Mouse (Mus musculus): ENCODE data around the gene Cfl1.
A peak's percentile ranks its signal among the peaks of the same experiment; 100 is the strongest.
"Not testable (repeated sequence)": the region's sequence is repeated elsewhere in the genome, so short reads cannot be mapped to it uniquely, and the experiment has no call there.

Cfl1 gene

GRCm38 (mm10) chr19:5490898-5491708 is 848 bp downstream of the Cfl1 start:
- Histone ChIP-seq H3K27me3 (ENCODE audit: control insufficient read depth, insufficient read depth, low read length, poor library complexity, severe bottlenecking) (no peaks in the 10 kb centered on the region), H3K36me3 (ENCODE audit: control insufficient read depth, insufficient read depth, low read length, poor library complexity, severe bottlenecking) (peaks cover 14% of the 10 kb centered on the region)
- peak; percentile 91 for DNase-seq (ENCODE audit: low read depth, low spot score)

DNA sequence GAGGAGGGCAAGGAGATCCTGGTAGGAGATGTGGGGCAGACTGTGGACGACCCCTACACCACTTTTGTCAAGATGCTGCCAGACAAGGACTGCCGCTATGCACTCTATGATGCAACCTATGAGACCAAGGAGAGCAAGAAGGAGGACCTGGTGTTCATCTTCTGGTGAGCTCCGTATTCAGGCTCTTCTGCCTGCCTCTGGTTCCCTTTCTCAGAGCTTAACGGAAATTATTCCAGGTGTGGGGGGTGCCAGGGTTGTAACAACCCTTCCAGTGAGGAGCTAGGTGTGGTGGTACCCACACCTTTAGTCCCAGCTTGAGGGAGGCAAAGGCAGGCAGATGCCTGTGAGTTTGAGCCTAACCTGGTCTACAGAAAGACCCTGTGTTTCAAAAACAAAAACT is 2.4 kb downstream of the Cfl1 start:
- Histone ChIP-seq H3K36me3 (ENCODE audit: control insufficient read depth, insufficient read depth, low read length, poor library complexity, severe bottlenecking) (peaks cover 19% of the 10 kb centered on the region), H3K27me3 (ENCODE audit: control insufficient read depth, insufficient read depth, low read length, poor library complexity, severe bottlenecking) (no peaks in the 10 kb centered on the region)
- no peak for DNase-seq (ENCODE audit: low read depth, low spot score)

GRCm38 (mm10) chr19:5493301-5493721 is 3.1 kb downstream of the Cfl1 start:
- DNase-seq (ENCODE audit: low read depth, low spot score), result peak; percentile 65

DNA sequence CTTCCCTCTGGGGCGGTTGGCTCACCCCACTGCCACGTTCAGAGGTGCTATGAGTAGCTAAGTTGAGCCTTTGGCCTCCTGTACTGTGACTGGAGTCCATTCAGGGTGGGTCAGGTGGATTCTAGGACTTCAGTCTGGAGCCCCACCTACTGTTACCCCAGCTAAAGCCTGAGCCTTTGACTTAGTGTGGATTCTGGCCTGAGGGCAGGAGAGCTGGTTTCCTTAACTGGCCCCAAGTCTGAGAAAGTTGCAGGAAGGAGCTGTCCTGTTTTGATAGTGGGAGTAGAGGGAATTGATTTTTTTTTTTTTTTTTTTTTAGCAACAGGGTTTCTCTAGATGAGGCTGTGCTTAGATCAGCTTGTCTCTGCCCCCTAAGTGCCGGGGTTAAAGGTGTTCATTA is 4.1 kb downstream of the Cfl1 start:
- Histone ChIP-seq H3K36me3 (ENCODE audit: control insufficient read depth, insufficient read depth, low read length, poor library complexity, severe bottlenecking) (peaks cover 20% of the 10 kb centered on the region), H3K27me3 (ENCODE audit: control insufficient read depth, insufficient read depth, low read length, poor library complexity, severe bottlenecking) (no peaks in the 10 kb centered on the region)
- DNase-seq (ENCODE audit: low read depth, low spot score), result no peak

More at GRCm38 (mm10) chr19:5493301-5493721, 3.1 kb downstream of the Cfl1 start:
- H3K27me3 ChIP-seq (ENCODE audit: control insufficient read depth, insufficient read depth, low read length, poor library complexity, severe bottlenecking), result not testable (repeated sequence)
- H3K36me3 ChIP-seq (ENCODE audit: control insufficient read depth, insufficient read depth, low read length, poor library complexity, severe bottlenecking), result peaks cover 20% of the 10 kb centered on the region

DNA sequence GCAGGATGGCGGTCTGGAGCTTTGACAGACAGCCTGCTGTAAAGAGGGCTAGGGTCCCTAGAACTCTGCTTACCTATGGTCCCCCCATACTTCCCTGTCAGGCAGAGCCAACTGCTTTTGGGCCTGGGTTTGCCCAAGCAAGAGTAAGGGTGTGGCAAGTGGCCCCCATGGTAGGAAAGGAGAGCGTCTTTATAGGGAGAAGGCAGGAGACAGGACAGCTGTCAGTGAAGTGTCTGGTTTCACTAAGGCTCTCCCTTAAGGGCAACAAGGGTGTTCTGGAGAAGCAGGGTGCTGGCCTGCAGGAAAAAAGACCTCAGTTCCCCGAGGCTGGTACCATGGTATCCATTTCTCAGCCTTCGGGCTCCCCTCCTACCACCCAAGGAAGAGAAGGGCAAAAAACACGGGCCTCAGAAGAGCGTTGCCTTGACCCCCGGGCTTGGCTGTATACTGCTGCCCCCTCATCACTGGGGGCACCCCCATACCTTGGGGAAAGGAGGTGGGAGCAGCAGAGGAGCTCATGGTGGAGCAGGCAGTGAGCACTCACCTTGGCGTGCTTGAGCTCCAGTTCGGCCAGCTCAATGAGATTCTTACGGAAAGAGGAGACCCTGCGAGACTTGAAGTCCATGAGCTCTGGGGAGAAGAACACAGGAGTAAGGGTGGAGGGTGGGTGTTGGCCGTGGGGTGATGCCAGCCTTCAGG is 5.2 kb downstream of the Cfl1 start:
- DNase-seq (ENCODE audit: low read depth, low spot score), result no peak
- H3K27me3 ChIP-seq (ENCODE audit: control insufficient read depth, insufficient read depth, low read length, poor library complexity, severe bottlenecking), result no peaks in the 10 kb centered on the region
- peaks cover 20% of the 10 kb centered on the region for H3K36me3 ChIP-seq (ENCODE audit: control insufficient read depth, insufficient read depth, low read length, poor library complexity, severe bottlenecking)

GRCm38 (mm10) chr19:5496052-5496370 is 5.8 kb downstream of the Cfl1 start:
- no peak for DNase-seq (ENCODE audit: low read depth, low spot score)
- peaks cover 20% of the 10 kb centered on the region for H3K36me3 ChIP-seq (ENCODE audit: control insufficient read depth, insufficient read depth, low read length, poor library complexity, severe bottlenecking)
- H3K27me3 ChIP-seq (ENCODE audit: control insufficient read depth, insufficient read depth, low read length, poor library complexity, severe bottlenecking), result no peaks in the 10 kb centered on the region

DNA sequence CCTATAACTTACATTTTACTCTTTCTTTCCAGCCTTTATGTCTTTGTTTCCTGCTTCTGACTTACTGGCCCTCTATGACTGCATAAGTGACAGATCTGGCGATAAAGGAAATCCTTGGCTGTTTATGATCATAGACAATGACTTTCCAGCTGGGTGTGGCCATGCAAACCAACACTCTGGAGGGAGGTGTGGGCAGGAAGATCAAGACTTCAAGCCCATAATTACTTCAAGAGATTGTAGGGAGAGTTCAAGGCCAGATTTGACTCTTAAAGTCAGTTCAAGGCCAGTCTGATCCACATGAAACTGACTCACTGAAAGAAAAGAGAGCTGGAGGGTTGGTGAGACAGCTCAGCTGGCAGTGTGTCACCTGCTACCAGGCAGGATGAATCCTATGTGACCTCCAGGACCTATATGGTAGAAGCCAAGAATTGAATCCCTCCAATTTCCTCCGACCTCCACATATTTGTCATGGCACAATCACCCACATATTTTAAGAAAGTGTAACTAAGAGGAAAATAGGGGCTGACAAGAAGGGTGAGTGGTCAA is 10.1 kb downstream of the Cfl1 start:
- H3K36me3 ChIP-seq (ENCODE audit: control insufficient read depth, insufficient read depth, low read length, poor library complexity, severe bottlenecking), result peaks cover 6% of the 10 kb centered on the region
- DNase-seq (ENCODE audit: low read depth, low spot score), result no peak
- no peaks in the 10 kb centered on the region for H3K27me3 ChIP-seq (ENCODE audit: control insufficient read depth, insufficient read depth, low read length, poor library complexity, severe bottlenecking)

- Histone ChIP-seq H3K36me3 (ENCODE audit: control insufficient read depth, insufficient read depth, low read length, poor library complexity, severe bottlenecking) (no peaks in the 10 kb centered on the region; the same call in 1 of the 2 replicates), H3K27me3 (ENCODE audit: control insufficient read depth, insufficient read depth, low read length, poor library complexity, severe bottlenecking) (no peaks in the 10 kb centered on the region)
- DNase-seq (ENCODE audit: low read depth, low spot score), result no peak
These were observed 13.4 kb downstream of the Cfl1 start, which contains the start of gene 1700020D05Rik for GRCm38 (mm10) chr19:5503687-5504086. Gene 1700020D05Rik (minus strand): TSS chr19:5503787.

DNA sequence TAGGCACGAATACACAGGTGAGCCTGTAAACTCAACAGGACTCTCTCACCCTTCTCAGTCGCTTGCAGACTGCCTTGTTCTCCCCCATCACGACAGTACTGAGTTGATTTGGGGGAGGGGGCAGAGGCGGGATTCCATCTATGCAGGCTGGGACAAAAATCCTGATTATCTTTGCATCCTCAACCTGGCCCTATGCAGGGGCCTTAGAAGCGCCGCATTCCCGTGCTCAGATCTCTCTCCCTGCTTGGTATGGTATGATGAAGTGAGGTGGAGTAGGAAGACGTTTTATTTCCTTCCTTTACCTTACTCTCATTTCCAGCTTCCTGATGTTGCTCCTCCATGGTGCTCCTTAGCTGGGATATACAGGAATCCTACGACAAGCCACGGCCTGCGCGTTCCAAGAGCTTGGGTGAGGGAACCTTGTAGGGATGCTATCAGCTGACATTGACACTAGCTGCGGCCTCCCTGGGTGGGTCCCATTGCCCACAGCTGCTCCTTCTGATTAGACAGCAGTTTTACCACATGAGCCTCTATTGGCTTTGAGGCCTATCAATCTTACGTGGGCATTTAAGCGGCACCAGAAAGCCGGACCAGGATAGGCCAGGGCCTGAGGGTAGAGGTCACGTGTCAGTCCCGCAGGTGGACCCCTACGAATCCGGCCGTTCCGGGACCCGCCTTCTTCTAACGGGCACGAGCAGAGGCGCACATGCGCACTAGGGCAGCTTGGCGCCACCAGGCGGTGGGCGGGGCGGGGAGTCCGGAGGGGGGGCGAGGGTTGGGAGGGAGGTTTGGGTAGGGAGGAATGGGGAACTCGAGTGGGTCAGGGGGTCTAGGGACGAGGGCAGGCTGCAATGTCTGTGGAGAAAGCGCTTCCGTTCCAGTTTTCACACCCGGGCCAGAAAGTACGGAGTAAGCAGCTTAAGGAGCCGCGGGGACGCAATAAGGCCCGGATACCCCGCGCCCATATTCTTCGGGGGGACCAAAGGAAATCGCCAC is 20.1 kb downstream of the Cfl1 start, which contains the start of gene Snx32:
TSS of gene Snx32 (minus strand) at position 508 of the 996 bp plus-strand sequence.
- Histone ChIP-seq H3K36me3 (ENCODE audit: control insufficient read depth, insufficient read depth, low read length, poor library complexity, severe bottlenecking) (no peaks in the 10 kb centered on the region), H3K27me3 (ENCODE audit: control insufficient read depth, insufficient read depth, low read length, poor library complexity, severe bottlenecking) (no peaks in the 10 kb centered on the region)
- peak; percentile 99 for DNase-seq (ENCODE audit: low read depth, low spot score)

- Histone ChIP-seq H3K27me3 (ENCODE audit: control insufficient read depth, insufficient read depth, low read length, poor library complexity, severe bottlenecking) (no peaks in the 10 kb centered on the region), H3K36me3 (ENCODE audit: control insufficient read depth, insufficient read depth, low read length, poor library complexity, severe bottlenecking) (no peaks in the 10 kb centered on the region)
- no peak for DNase-seq (ENCODE audit: low read depth, low spot score)
These were observed 20.9 kb downstream of the Cfl1 start for GRCm38 (mm10) chr19:5511074-5511632.

- no peaks in the 10 kb centered on the region for H3K36me3 ChIP-seq (ENCODE audit: control insufficient read depth, insufficient read depth, low read length, poor library complexity, severe bottlenecking)
- H3K27me3 ChIP-seq (ENCODE audit: control insufficient read depth, insufficient read depth, low read length, poor library complexity, severe bottlenecking), result no peaks in the 10 kb centered on the region
- peak; percentile 81 for DNase-seq (ENCODE audit: low read depth, low spot score)
These were observed 22.1 kb downstream of the Cfl1 start for GRCm38 (mm10) chr19:5512091-5513004.

- no peaks in the 10 kb centered on the region for H3K27me3 ChIP-seq (ENCODE audit: control insufficient read depth, insufficient read depth, low read length, poor library complexity, severe bottlenecking)
- no peak for DNase-seq (ENCODE audit: low read depth, low spot score)
- H3K36me3 ChIP-seq (ENCODE audit: control insufficient read depth, insufficient read depth, low read length, poor library complexity, severe bottlenecking), result no peaks in the 10 kb centered on the region
These were observed 22.7 kb downstream of the Cfl1 start for GRCm38 (mm10) chr19:5513005-5513349.
